Mouse (Mus musculus): ENCODE measurements around the gene Amz1. TPM values are rescaled to one million over a fixed set of nuclear protein-coding genes. Genes with fewer than 3 reads are reported as not detected.
A peak's percentile ranks its signal among the peaks of the same experiment; 100 is the strongest.

Gene Amz1
- under 1 TPM; 0.41 to 0.50 (median 0.44) TPM for polyA plus RNA-seq (2017; shearing (Covaris generic))

- no peak for ATAC-seq
Observed at GRCm38 (mm10) chr5:140723822-140724221, at the start of gene Amz1. Gene Amz1, plus strand, starts transcription at chr5:140724127.

GRCm38 (mm10) chr5:140675079-140675478, 48.8 kb upstream of the Amz1 start:
- no peak for ATAC-seq

- ATAC-seq: no peak
Observed at GRCm38 (mm10) chr5:140675640-140676039, 48.3 kb upstream of the Amz1 start.

- ATAC-seq: no peak
Observed at GRCm38 (mm10) chr5:140677137-140677536, 46.8 kb upstream of the Amz1 start.

GRCm38 (mm10) chr5:140680051-140680450, 43.9 kb upstream of the Amz1 start:
- ATAC-seq: no peak

- no peak for ATAC-seq
Observed at GRCm38 (mm10) chr5:140680950-140681349, 43.0 kb upstream of the Amz1 start.

- ATAC-seq: no peak
Observed at GRCm38 (mm10) chr5:140682113-140682512, 41.8 kb upstream of the Amz1 start.

GRCm38 (mm10) chr5:140684343-140685148, 39.4 kb upstream of the Amz1 start:
- ATAC-seq: no peak

- ATAC-seq: no peak
Observed at GRCm38 (mm10) chr5:140688434-140688833, 35.5 kb upstream of the Amz1 start.

GRCm38 (mm10) chr5:140695987-140696386, 27.9 kb upstream of the Amz1 start:
- no peak for ATAC-seq

GRCm38 (mm10) chr5:140699776-140700175, 24.2 kb upstream of the Amz1 start:
- ATAC-seq: no peak

GRCm38 (mm10) chr5:140701661-140702060, 22.3 kb upstream of the Amz1 start:
- peak; percentile 1 for ATAC-seq

- ATAC-seq: peak; percentile 53
Observed at GRCm38 (mm10) chr5:140702103-140702513, 21.8 kb upstream of the Amz1 start, which contains the start of gene Iqce. Gene Iqce, minus strand, starts transcription at chr5:140702378.

GRCm38 (mm10) chr5:140702618-140703175, 21.2 kb upstream of the Amz1 start:
- no peak for ATAC-seq

GRCm38 (mm10) chr5:140703480-140704377, 20.2 kb upstream of the Amz1 start:
- no peak for ATAC-seq

GRCm38 (mm10) chr5:140704378-140705251, 19.3 kb upstream of the Amz1 start, which contains the start of gene Brat1:
Gene Brat1, plus strand, starts transcription at chr5:140705011.
- peak; percentile 91 for ATAC-seq

GRCm38 (mm10) chr5:140705501-140706171, 18.3 kb upstream of the Amz1 start:
- ATAC-seq: no peak

GRCm38 (mm10) chr5:140710315-140710714, 13.6 kb upstream of the Amz1 start:
- ATAC-seq: no peak

GRCm38 (mm10) chr5:140711040-140711439, 12.9 kb upstream of the Amz1 start:
- no peak for ATAC-seq

- ATAC-seq: no peak
Observed at GRCm38 (mm10) chr5:140720773-140721172, 3.2 kb upstream of the Amz1 start.

GRCm38 (mm10) chr5:140722121-140722520, 1.8 kb upstream of the Amz1 start:
- no peak for ATAC-seq
